Comparison of ENCODE assay signal across 16 mouse cellular contexts in genomic region chr14:45515771-45516170, GRCm38 (mm10). TPM values are rescaled to one million over a fixed set of nuclear protein-coding genes. Genes with fewer than 3 reads are reported as not detected.
"Had no signal": no experiment of that assay in that cellular context is flagged by ENCODE, and none has a peak within 500 bp of the region (broad histone marks: within the 10 kb centered on the region; RNA-seq: fewer than 3 reads in every experiment).

No protein-coding gene starts in this region.

- H3K4me3 ChIP-seq: kidney, embryonic 15.5 days; limb, embryonic 15.5 days; liver, embryonic 13.5 days; midbrain, embryonic 10.5 days; myocyte; neural tube, embryonic 15.5 days had no signal

- H3K36me3 ChIP-seq: limb, embryonic 15.5 days; liver, embryonic 13.5 days; neural tube, embryonic 15.5 days had no signal

- DNase-seq: kidney, postnatal 14 days; layer of hippocampus, adult 9-11 months; layer of hippocampus, postnatal 36 days; liver, embryonic 13.5 days; lung, adult 18-20 months; lung, postnatal 4 days; midbrain, embryonic 14.5 days; right cerebral cortex, adult 18-20 months; right cerebral cortex, postnatal 25 days; thymus, postnatal 36 days had no signal

- H3K4me2 ChIP-seq: kidney, embryonic 15.5 days; limb, embryonic 15.5 days; liver, embryonic 13.5 days; neural tube, embryonic 15.5 days had no signal

- H3K9ac ChIP-seq: kidney, embryonic 15.5 days; limb, embryonic 15.5 days; liver, embryonic 13.5 days; neural tube, embryonic 15.5 days had no signal

- H3K9me3 ChIP-seq: kidney, embryonic 15.5 days; limb, embryonic 15.5 days; liver, embryonic 13.5 days; midbrain, embryonic 10.5 days; neural tube, embryonic 15.5 days had no signal

- H3K27ac ChIP-seq: kidney, embryonic 15.5 days; limb, embryonic 15.5 days; liver, embryonic 13.5 days; midbrain, embryonic 10.5 days; neural tube, embryonic 15.5 days had no signal

- H3K27me3 ChIP-seq: kidney, embryonic 15.5 days; limb, embryonic 15.5 days; liver, embryonic 13.5 days; neural tube, embryonic 15.5 days had no signal

RNA-seq across cellular contexts. Expression of gene Fermt2, which starts 14.1 kb away (rescaled TPM):
- total RNA-seq: megakaryocyte, adult 5-6 weeks had no signal
